Mouse (Mus musculus) C2C12 (cell line): Measurements from ENCODE around the gene Gm20388. TPM values are rescaled to one million over a fixed set of nuclear protein-coding genes. Genes with fewer than 3 reads are reported as not detected.

Source experiments
- H3K27me3 ChIP-seq: one replicate; pipeline ENCODE4 v1.6.1; 2011; ENCODE audit not compliant: control insufficient read depth, insufficient read depth, insufficient read length
- H3K36me3 ChIP-seq: one replicate; pipeline ENCODE4 v1.6.1; 2011; ENCODE audit not compliant: control insufficient read depth, insufficient read depth
- H3K4me3 ChIP-seq: one replicate; pipeline ENCODE4 v1.5.1; 2011; ENCODE audit warnings: mild to moderate bottlenecking, control low read depth; ENCODE audit not compliant: poor library complexity, insufficient read depth, severe bottlenecking
- H3K79me2 ChIP-seq: one replicate; pipeline ENCODE4 v1.6.1; 2011; ENCODE audit not compliant: control insufficient read depth, insufficient read depth
- H3K79me3 ChIP-seq: one replicate; pipeline ENCODE4 v1.6.1; 2011; ENCODE audit warnings: low read depth, control low read depth
- H3ac ChIP-seq: one replicate; pipeline ENCODE3; 2011; ENCODE audit warnings: low read depth; ENCODE audit not compliant: control insufficient read depth, insufficient read length
- CEBPB ChIP-seq: IDR thresholded peaks from one replicate; pipeline ENCODE4 v1.6.1; 2011; ENCODE audit warnings: low read depth, mild to moderate bottlenecking, control low read depth, moderate library complexity
- CTCF ChIP-seq: IDR thresholded peaks from one replicate; pipeline ENCODE4 v1.5.1; 2011; ENCODE audit not compliant: control insufficient read depth, insufficient read depth, insufficient read length
- FOSL1 ChIP-seq: IDR thresholded peaks from one replicate; pipeline ENCODE4 v1.8.0; 2011; ENCODE audit warnings: mild to moderate bottlenecking, low read length; ENCODE audit not compliant: poor library complexity, insufficient read depth, severe bottlenecking
- MAX ChIP-seq: IDR thresholded peaks from one replicate; pipeline ENCODE4 v1.6.1; 2011; ENCODE audit warnings: mild to moderate bottlenecking, control low read depth
- MYOD1 ChIP-seq: IDR thresholded peaks from one replicate; pipeline ENCODE4 v1.6.1; 2011; ENCODE audit warnings: low read depth; ENCODE audit not compliant: control insufficient read depth, insufficient read length
- MYOG ChIP-seq: IDR thresholded peaks from one replicate; pipeline ENCODE4 v1.6.1; 2011; ENCODE audit not compliant: control insufficient read depth, insufficient read length; ENCODE audit errors: extremely low read depth
- USF1 ChIP-seq: IDR thresholded peaks from one replicate; pipeline ENCODE4 v1.6.1; 2011; ENCODE audit warnings: low read depth, mild to moderate bottlenecking, control low read depth, moderate library complexity
- polyA plus RNA-seq: library from polyadenylated mRNA; unstranded; fragments of >200 nt; fragmentation: generic; extraction: Trizol; gene quantifications from one replicate; pipeline ENCODE4 v1.2.1, GENCODE M21; 2012; ENCODE audit warnings: missing spikeins

Gene Gm20388
- polyA plus RNA-seq, 1 experiment, result 15.0 TPM

GRCm38 (mm10) chr8:120995424-120995823 is 1084.8 kb downstream of the Gm20388 start:
- no peak for TF ChIP-seq CTCF
- no peak for TF ChIP-seq MYOD1
- no peak for TF ChIP-seq FOSL1
- no peak for TF ChIP-seq USF1
- no peaks in the 10 kb centered on the region for H3K79me3 ChIP-seq
- no peaks in the 10 kb centered on the region for H3K36me3 ChIP-seq
- no peak overlapping the region for H3K4me3 ChIP-seq
- no peaks in the 10 kb centered on the region for H3K79me2 ChIP-seq
- H3ac ChIP-seq, result no peak overlapping the region
- peaks cover 84% of the 10 kb centered on the region for H3K27me3 ChIP-seq

GRCm38 (mm10) chr8:120996905-120997581 is 1086.4 kb downstream of the Gm20388 start:
- Histone ChIP-seq H3K4me3 (no peak overlapping the region), H3K27me3 (peaks cover 91% of the 10 kb centered on the region), H3K36me3 (no peaks in the 10 kb centered on the region), H3K79me2 (no peaks in the 10 kb centered on the region), H3ac (no peak overlapping the region), H3K79me3 (no peaks in the 10 kb centered on the region)
- TF ChIP-seq MYOG (no peak), USF1 (no peak), MAX (no peak), MYOD1 (no peak), CTCF (no peak), FOSL1 (no peak)

GRCm38 (mm10) chr8:120997926-120998325 is 1087.3 kb downstream of the Gm20388 start:
- Histone ChIP-seq H3K79me3 (no peaks in the 10 kb centered on the region), H3K79me2 (no peaks in the 10 kb centered on the region), H3ac (no peak overlapping the region), H3K36me3 (no peaks in the 10 kb centered on the region), H3K4me3 (no peak overlapping the region), H3K27me3 (peaks cover 91% of the 10 kb centered on the region)
- TF ChIP-seq MAX (no peak), CEBPB (no peak), USF1 (no peak), MYOD1 (no peak), MYOG (no peak), FOSL1 (no peak), CTCF (no peak)

- H3K36me3 ChIP-seq, result no peaks in the 10 kb centered on the region
- H3K27me3 ChIP-seq, result peaks cover 91% of the 10 kb centered on the region
- TF ChIP-seq FOSL1 (no peak), USF1 (no peak), CTCF (no peak), CEBPB (no peak), MAX (no peak), MYOG (no peak), MYOD1 (no peak)
Observed at GRCm38 (mm10) chr8:120998966-120999365, 1088.3 kb downstream of the Gm20388 start.

GRCm38 (mm10) chr8:121001951-121002350 is 1091.3 kb downstream of the Gm20388 start:
- TF ChIP-seq MAX (no peak), USF1 (no peak), MYOG (no peak), CTCF (no peak), FOSL1 (no peak), CEBPB (no peak), MYOD1 (no peak)
- H3K27me3 ChIP-seq, result peaks cover 62% of the 10 kb centered on the region
- no peaks in the 10 kb centered on the region for H3K36me3 ChIP-seq
- no peaks in the 10 kb centered on the region for H3K79me3 ChIP-seq
- H3K4me3 ChIP-seq, result no peak overlapping the region
- no peak overlapping the region for H3ac ChIP-seq
- no peaks in the 10 kb centered on the region for H3K79me2 ChIP-seq

More at GRCm38 (mm10) chr8:120998966-120999365, 1088.3 kb downstream of the Gm20388 start:
- no peaks in the 10 kb centered on the region for H3K79me3 ChIP-seq
- H3K4me3 ChIP-seq, result no peak overlapping the region
- no peak overlapping the region for H3ac ChIP-seq
- H3K79me2 ChIP-seq, result no peaks in the 10 kb centered on the region

GRCm38 (mm10) chr8:121002871-121003539 is 1092.4 kb downstream of the Gm20388 start:
- Histone ChIP-seq H3K79me2 (no peaks in the 10 kb centered on the region), H3K79me3 (no peaks in the 10 kb centered on the region), H3ac (no peak overlapping the region), H3K36me3 (no peaks in the 10 kb centered on the region), H3K27me3 (peaks cover 51% of the 10 kb centered on the region), H3K4me3 (no peak overlapping the region)
- no peak for TF ChIP-seq MAX
- TF ChIP-seq USF1, result no peak
